Mouse (Mus musculus) lung, adult 2 months (tissue): Measurements from ENCODE around the gene Lyrm7.

Experiments used
- CTCF ChIP-seq: fragments of 200-500 bp; IDR thresholded peaks from 2 replicates; pipeline ENCODE4 v1.5.1; 2011; ENCODE audit warnings: mild to moderate bottlenecking, low read length, control low read depth; ENCODE audit not compliant: insufficient read depth
- POLR2A ChIP-seq: fragments of 200-500 bp; IDR thresholded peaks from 2 replicates; pipeline ENCODE4 v1.6.1; 2011; ENCODE audit warnings: low read depth, mild to moderate bottlenecking, control low read depth, low read length, borderline replicate concordance; ENCODE audit errors: extremely low read depth

DNA sequence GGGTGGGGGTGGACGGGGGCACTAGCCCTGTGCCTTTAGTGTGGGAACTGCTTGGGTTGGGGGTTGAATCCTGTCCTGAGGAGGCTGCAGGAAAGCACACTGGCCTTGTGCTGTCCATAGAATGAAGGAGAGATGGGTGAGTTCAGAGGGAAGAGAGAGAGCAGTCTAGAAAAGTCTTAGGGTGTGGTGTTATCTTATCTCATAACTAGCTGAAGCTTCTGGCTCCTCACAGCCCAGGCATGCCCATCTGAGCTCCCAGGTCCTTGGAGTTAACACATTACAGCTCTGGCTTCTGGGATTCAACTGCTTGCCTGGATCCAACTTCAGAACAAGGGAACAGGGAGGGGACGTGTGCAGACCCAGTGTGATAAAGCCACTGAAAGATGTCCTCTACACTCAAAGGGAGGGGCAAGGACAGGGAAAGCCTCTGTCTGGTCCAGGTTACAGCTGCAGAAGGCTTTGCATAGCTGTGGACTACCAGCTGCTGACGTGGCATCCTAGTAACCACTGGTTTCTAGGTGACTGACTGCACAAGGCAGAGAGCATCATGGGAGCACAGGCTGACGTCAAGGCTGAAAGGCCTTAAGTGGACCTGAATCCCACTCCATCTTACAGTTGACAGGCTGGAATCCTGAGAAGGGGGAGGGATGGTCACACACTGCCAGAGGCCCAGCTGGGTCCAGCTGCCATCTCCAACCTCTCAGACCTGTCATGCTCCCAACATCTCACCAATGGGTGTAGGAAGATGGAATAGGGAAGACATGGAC is 43.4 kb upstream of the Lyrm7 start:
- no peak for TF ChIP-seq POLR2A
- TF ChIP-seq CTCF, result no peak
